Mouse (Mus musculus): ENCODE measurements at regions not wholly inside any gene's neighbourhood (a gene's known extent, or its start where the extent isn't known, plus 50 kb on each side); places are given as distances from the start of the nearest gene placed in this dataset.

- Histone ChIP-seq H3K9ac (no peak overlapping the region), H3K27me3 (0 out of 2 replicates have a peak, but pooled peaks cover 4% of the 10 kb centered on the region), H3K4me3 (no peak overlapping the region), H3K4me1 (no peaks in the 10 kb centered on the region), H3K36me3 (no peaks in the 10 kb centered on the region), H3K9me3 (no peaks in the 10 kb centered on the region), H3K4me2 (no peak overlapping the region), H3K27ac (no peak overlapping the region)
- WGBS, result 45% methylated on average over 6 of the region's 6 CpGs
- ATAC-seq (ENCODE audit: insufficient number of reproducible peaks, low FRiP score, low TSS enrichment, low read depth), result no peak
Measured at GRCm38 (mm10) chr16:30884189-30884551, 197.1 kb downstream of the Xxylt1 start.

- no peaks in the 10 kb centered on the region for H3K36me3 ChIP-seq
- WGBS, result 25% methylated on average over 1 of the region's 1 CpGs
- no peak overlapping the region for H3K4me3 ChIP-seq
Measured at GRCm38 (mm10) chr16:30886982-30887381, 194.2 kb downstream of the Xxylt1 start.

GRCm38 (mm10) chr16:30887536-30887935 lies 193.7 kb downstream of the Xxylt1 start:
- ATAC-seq (ENCODE audit: insufficient number of reproducible peaks, low FRiP score, low TSS enrichment, low read depth), result no peak
- 87% methylated on average over 1 of the region's 1 CpGs for WGBS
- no peaks in the 10 kb centered on the region for H3K9me3 ChIP-seq

More at GRCm38 (mm10) chr16:30886982-30887381, 194.2 kb downstream of the Xxylt1 start:
- 0 out of 2 replicates have a peak, but pooled peaks cover 4% of the 10 kb centered on the region for H3K27me3 ChIP-seq
- H3K4me1 ChIP-seq, result no peaks in the 10 kb centered on the region
- H3K9ac ChIP-seq, result no peak overlapping the region
- no peak overlapping the region for H3K27ac ChIP-seq
- no peaks in the 10 kb centered on the region for H3K9me3 ChIP-seq
- no peak for ATAC-seq (ENCODE audit: insufficient number of reproducible peaks, low FRiP score, low TSS enrichment, low read depth)
- no peak overlapping the region for H3K4me2 ChIP-seq

GRCm38 (mm10) chr16:30888556-30889323 lies 192.5 kb downstream of the Xxylt1 start:
- WGBS, result 72% methylated on average over 3 of the region's 3 CpGs

More at GRCm38 (mm10) chr16:30887536-30887935, 193.7 kb downstream of the Xxylt1 start:
- H3K27ac ChIP-seq, result no peak overlapping the region
- no peaks in the 10 kb centered on the region for H3K36me3 ChIP-seq
- H3K9ac ChIP-seq, result no peak overlapping the region
- H3K4me3 ChIP-seq, result no peak overlapping the region
- 0 out of 2 replicates have a peak, but pooled peaks cover 4% of the 10 kb centered on the region for H3K27me3 ChIP-seq
- no peak overlapping the region for H3K4me2 ChIP-seq
- H3K4me1 ChIP-seq, result no peaks in the 10 kb centered on the region

GRCm38 (mm10) chr16:30892606-30893005 lies 188.6 kb downstream of the Xxylt1 start:
- 96% methylated on average over 6 of the region's 6 CpGs for WGBS
- H3K27me3 ChIP-seq, result no peaks in the 10 kb centered on the region
- no peak for ATAC-seq (ENCODE audit: insufficient number of reproducible peaks, low FRiP score, low TSS enrichment, low read depth)
- no peak overlapping the region for H3K4me2 ChIP-seq
- H3K4me1 ChIP-seq, result no peaks in the 10 kb centered on the region
- no peaks in the 10 kb centered on the region for H3K9me3 ChIP-seq
- no peak overlapping the region for H3K9ac ChIP-seq
- H3K4me3 ChIP-seq, result no peak overlapping the region
- no peaks in the 10 kb centered on the region for H3K36me3 ChIP-seq
- H3K27ac ChIP-seq, result no peak overlapping the region

More at GRCm38 (mm10) chr16:30888556-30889323, 192.5 kb downstream of the Xxylt1 start:
- Histone ChIP-seq H3K36me3 (no peaks in the 10 kb centered on the region), H3K4me3 (no peak overlapping the region), H3K4me1 (no peaks in the 10 kb centered on the region), H3K9me3 (no peaks in the 10 kb centered on the region), H3K9ac (no peak overlapping the region), H3K27me3 (no peaks in the 10 kb centered on the region), H3K27ac (no peak overlapping the region), H3K4me2 (no peak overlapping the region)
- no peak for ATAC-seq (ENCODE audit: insufficient number of reproducible peaks, low FRiP score, low TSS enrichment, low read depth)

GRCm38 (mm10) chr16:30894086-30894485 lies 187.1 kb downstream of the Xxylt1 start:
- H3K27me3 ChIP-seq, result no peaks in the 10 kb centered on the region
- H3K36me3 ChIP-seq, result no peaks in the 10 kb centered on the region
- no peak overlapping the region for H3K4me2 ChIP-seq
- no peak overlapping the region for H3K9ac ChIP-seq
- no peak overlapping the region for H3K4me3 ChIP-seq
- no peak for ATAC-seq (ENCODE audit: insufficient number of reproducible peaks, low FRiP score, low TSS enrichment, low read depth)
- H3K4me1 ChIP-seq, result no peaks in the 10 kb centered on the region
- H3K27ac ChIP-seq, result no peak overlapping the region
- no peaks in the 10 kb centered on the region for H3K9me3 ChIP-seq

GRCm38 (mm10) chr16:30895021-30895420 lies 186.2 kb downstream of the Xxylt1 start:
- 84% methylated on average over 4 of the region's 4 CpGs for whole genome bisulfite sequencing
- no peak overlapping the region for H3K4me2 ChIP-seq
- no peak overlapping the region for H3K9ac ChIP-seq
- H3K4me3 ChIP-seq, result no peak overlapping the region
- H3K4me1 ChIP-seq, result no peaks in the 10 kb centered on the region
- no peak for ATAC-seq (ENCODE audit: insufficient number of reproducible peaks, low FRiP score, low TSS enrichment, low read depth)
- no peaks in the 10 kb centered on the region for H3K36me3 ChIP-seq
- H3K9me3 ChIP-seq, result no peaks in the 10 kb centered on the region
- no peaks in the 10 kb centered on the region for H3K27me3 ChIP-seq
- no peak overlapping the region for H3K27ac ChIP-seq

- Histone ChIP-seq H3K9ac (no peak overlapping the region), H3K4me1 (no peaks in the 10 kb centered on the region), H3K27me3 (no peaks in the 10 kb centered on the region), H3K9me3 (no peaks in the 10 kb centered on the region), H3K27ac (no peak overlapping the region), H3K4me3 (no peak overlapping the region), H3K4me2 (no peak overlapping the region), H3K36me3 (no peaks in the 10 kb centered on the region)
- no peak for ATAC-seq (ENCODE audit: insufficient number of reproducible peaks, low FRiP score, low TSS enrichment, low read depth)
- WGBS, result 88% methylated on average over 3 of the region's 3 CpGs
Measured at GRCm38 (mm10) chr16:30897371-30897770, 183.9 kb downstream of the Xxylt1 start.

GRCm38 (mm10) chr16:30900121-30900520 lies 181.1 kb downstream of the Xxylt1 start:
- no peak for ATAC-seq (ENCODE audit: insufficient number of reproducible peaks, low FRiP score, low TSS enrichment, low read depth)
- Histone ChIP-seq H3K27me3 (no peaks in the 10 kb centered on the region), H3K36me3 (no peaks in the 10 kb centered on the region), H3K4me3 (no peak overlapping the region), H3K4me1 (no peaks in the 10 kb centered on the region), H3K9ac (no peak overlapping the region), H3K9me3 (peaks cover 14% of the 10 kb centered on the region; the same call in 1 of the 2 replicates), H3K27ac (no peak overlapping the region), H3K4me2 (no peak overlapping the region)
- 82% methylated on average over 2 of the region's 2 CpGs for WGBS

- H3K4me1 ChIP-seq, result no peaks in the 10 kb centered on the region
- H3K9ac ChIP-seq, result no peak overlapping the region
- H3K27ac ChIP-seq, result no peak overlapping the region
- no peak overlapping the region for H3K4me2 ChIP-seq
- no peak overlapping the region for H3K4me3 ChIP-seq
- peaks cover 14% of the 10 kb centered on the region; the same call in 1 of the 2 replicates for H3K9me3 ChIP-seq
- no peaks in the 10 kb centered on the region for H3K36me3 ChIP-seq
- ATAC-seq (ENCODE audit: insufficient number of reproducible peaks, low FRiP score, low TSS enrichment, low read depth), result no peak
- H3K27me3 ChIP-seq, result no peaks in the 10 kb centered on the region
Measured at GRCm38 (mm10) chr16:30901309-30901708, 179.9 kb downstream of the Xxylt1 start.

Data from limb, embryonic 15.5 days (tissue).